Mouse (Mus musculus): ENCODE data around the gene Mical3. TPM values are rescaled to one million over a fixed set of nuclear protein-coding genes. Genes with fewer than 3 reads are reported as not detected.
A peak's percentile ranks its signal among the peaks of the same experiment; 100 is the strongest.

The Mical3 gene
- total RNA-seq, 2 experiments from 2014 or later, result 159 to 168 TPM

GRCm38 (mm10) chr6:120982314-120982713, 148.5 kb downstream of the Mical3 start:
- ATAC-seq (replicated peaks; ENCODE audit: low FRiP score, poor library complexity, severe bottlenecking), result no peak

DNA sequence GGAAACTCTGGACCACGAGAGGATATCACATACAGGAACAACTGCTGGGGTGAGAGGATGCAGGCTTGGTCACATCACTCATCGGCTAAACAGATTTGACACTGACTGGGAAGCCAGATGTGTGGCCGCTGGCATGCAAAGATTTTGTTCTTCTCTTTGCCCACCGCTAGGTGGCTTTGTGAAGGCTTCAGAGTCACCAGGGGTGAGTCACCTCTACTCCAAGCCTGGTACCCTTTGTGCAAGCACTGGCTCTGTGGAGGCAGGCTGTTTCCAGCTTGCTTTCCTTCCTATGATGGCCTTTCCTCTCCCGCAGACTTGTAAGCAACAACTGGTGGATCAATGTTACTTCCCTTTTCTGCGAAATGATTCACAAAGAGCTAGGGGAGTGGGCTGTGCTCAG, 149.3 kb downstream of the Mical3 start:
- no peak for ATAC-seq (replicated peaks; ENCODE audit: low FRiP score, poor library complexity, severe bottlenecking)

- no peak for ATAC-seq (replicated peaks; ENCODE audit: low FRiP score, poor library complexity, severe bottlenecking)
These were observed 152.7 kb downstream of the Mical3 start for GRCm38 (mm10) chr6:120978019-120978621.

- ATAC-seq (replicated peaks; ENCODE audit: low FRiP score, poor library complexity, severe bottlenecking), result no peak
These were observed 153.8 kb downstream of the Mical3 start for GRCm38 (mm10) chr6:120976991-120977390.

GRCm38 (mm10) chr6:120976097-120976496, 154.7 kb downstream of the Mical3 start:
- ATAC-seq (replicated peaks; ENCODE audit: low FRiP score, poor library complexity, severe bottlenecking), result no peak

DNA sequence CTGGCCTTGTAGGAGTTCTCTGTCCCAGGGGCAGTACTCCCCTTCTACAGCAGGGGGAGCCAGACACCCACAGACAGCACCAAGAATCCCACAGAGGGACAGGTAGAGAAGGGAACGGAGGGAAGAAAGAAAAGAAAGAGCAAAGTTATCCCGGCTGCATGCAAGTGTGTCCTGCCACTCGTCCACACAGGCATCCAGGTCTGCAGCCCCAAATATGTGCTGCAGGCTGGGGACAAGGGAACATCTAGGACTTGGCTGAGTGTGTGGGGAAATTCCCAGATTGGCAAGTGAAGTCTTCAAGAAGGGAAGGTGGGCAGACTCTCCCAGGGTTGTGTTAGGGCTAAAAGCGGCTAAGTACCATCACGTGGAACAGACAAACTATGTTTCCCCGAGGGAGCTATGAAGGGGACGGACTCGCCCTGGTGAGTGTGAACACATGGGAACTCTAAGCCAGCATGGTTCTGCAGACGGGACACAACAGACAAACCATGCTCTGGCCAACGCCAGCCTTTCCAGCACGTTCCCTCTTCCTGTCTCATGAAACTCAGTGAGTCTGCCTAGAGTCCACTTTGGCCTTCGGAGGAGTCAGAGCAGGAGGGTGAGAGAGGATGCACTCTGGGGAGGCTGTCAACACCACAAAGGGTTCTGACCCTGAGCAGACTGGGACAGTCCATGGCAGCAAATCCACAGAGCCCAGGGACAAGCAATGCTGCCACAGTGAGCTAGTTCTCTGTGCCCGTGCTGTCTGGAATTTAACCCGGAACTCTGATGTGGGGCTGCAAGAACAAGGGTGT, 158.8 kb downstream of the Mical3 start:
- ATAC-seq (replicated peaks; ENCODE audit: low FRiP score, poor library complexity, severe bottlenecking), result peak; percentile 89

DNA sequence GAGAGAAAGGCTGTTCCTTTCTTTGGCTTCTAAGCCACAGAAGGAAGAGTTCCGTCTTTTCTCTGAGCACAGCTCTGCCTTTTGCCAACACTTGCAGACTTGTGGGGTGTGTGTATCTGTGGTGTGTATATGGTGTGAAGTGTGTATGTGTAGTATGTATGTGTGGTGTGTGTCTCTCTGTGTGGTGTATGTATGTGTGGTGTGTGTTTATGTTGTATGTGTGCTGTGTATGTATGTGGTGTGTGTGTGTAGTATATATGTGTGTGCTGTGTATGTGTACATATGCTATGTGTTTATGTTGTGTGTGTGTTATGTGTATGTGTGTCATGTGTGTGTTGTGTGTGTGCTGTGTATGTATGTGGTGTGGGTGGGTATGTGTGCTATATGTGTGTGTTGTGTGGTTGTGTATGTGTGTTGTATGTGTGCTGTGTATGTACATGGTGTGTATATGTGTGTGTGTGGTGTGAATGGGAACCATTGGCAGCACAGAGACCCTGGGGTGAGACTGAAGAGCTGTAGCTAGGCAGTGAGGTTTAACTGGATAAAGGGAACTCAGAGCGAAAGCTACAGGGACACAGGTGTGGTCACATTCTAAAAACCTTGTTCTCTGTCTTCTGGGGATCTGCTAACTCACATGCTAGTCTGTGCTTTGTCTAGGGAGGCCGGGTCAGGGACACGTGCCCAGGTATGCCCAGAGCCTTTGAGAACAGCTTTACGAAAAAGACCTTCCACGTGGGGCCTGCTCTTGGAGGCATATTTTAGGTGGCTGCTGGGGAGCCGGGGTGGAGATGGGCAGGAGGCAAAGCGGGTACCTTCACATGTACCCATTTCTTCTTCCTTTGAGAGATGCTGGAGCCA, 159.6 kb downstream of the Mical3 start:
- ATAC-seq (replicated peaks; ENCODE audit: low FRiP score, poor library complexity, severe bottlenecking), result 0 out of 2 replicates have a peak, but pooled peaks have one; percentile 11

DNA sequence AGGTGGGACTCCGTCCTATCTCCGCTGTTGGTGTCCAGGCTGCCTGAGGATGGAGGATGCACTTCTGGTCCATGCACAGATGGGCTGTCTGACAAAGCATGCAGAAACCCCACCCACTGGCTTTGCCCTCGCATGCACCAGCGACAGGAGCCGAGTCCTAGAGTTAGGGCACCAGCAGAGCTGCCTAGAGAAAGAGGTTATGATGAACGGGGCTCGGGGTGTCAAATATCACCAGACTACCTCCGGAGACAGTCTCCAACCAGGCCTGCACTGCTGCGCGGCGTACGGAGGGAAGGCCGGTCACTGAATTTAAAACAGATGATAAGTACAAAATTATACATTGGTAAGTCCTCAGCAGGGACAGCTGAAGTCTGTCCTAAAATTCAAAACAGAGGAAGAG, 165.0 kb downstream of the Mical3 start:
- no peak for ATAC-seq (replicated peaks; ENCODE audit: low FRiP score, poor library complexity, severe bottlenecking)

- no peak for ATAC-seq (replicated peaks; ENCODE audit: low FRiP score, poor library complexity, severe bottlenecking)
These were observed 166.6 kb downstream of the Mical3 start for GRCm38 (mm10) chr6:120964179-120964578.

DNA sequence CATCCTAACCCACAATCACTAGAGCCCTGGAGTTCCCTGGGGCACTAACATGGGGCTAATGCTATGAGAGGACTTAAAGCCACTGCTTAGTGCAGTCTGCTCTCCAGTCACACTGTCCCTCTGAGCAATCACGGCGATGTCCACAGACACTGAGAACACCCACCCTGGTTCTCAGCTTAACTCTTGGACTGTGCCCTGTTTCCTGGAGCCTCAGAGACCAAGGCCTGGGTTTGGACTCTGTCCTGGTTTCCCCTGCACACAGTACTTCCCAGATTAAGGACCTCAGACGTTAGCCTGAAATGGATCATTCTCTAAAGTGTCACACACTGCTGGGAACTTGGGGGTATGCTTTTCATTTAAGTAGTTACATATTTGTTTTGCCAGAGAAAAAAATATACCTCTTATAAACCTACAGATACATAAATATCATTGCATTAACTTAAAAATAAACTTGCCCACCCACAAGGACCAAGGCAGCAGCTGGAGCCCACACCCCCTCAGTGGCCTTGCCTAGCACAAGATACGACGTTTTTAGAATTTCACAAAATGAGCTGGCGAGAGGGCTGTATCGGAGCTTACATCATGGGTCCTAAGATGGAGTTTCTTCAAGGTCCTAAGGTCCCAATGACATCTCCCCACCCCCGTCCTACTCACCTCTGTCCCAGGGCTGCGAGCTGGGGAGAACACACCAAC, 170.3 kb downstream of the Mical3 start:
- ATAC-seq (replicated peaks; ENCODE audit: low FRiP score, poor library complexity, severe bottlenecking), result no peak

- peak; percentile 39 for ATAC-seq (replicated peaks; ENCODE audit: low FRiP score, poor library complexity, severe bottlenecking)
These were observed 173.5 kb downstream of the Mical3 start for GRCm38 (mm10) chr6:120957331-120957730.

DNA sequence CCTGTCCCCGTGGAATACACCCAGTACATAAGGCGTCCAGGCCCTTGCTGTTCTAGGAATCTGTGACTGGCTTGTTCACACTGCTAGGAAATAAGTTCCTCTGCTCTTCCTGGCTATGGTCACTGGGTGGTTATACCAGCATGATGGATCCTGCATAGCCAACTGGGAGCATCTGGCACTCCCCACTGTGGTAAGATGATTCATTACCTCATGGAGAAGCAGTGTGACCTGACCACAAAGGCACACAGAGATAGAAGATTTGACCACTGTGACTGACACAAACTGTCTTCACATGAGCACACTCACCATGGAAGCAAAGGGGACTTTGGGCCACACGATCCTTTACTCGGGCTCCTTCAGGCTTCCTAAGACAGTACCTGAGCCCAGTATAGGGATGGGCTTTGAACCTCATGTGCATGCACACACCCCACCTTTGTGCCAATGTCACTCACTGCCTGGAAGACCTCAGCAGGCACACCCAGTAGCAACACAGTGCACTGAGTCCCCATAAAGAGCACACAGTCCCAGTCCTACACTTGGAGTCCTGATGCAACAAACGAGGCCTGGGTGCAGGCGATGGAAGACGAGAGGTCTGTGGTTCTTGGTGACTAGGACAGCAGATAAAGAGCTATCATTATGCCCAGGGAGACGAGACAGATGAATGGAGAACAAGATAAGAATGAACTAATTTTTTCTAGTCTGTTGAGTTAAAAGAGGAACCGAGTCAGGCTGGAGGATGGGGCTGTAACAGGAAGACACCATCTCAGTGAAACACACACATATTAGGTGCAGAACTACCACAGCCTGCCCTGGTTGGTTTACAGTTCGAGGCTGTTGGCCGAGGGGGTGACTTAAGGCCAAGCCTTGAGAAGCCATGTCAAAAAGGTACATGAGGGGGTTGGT, 174.3 kb downstream of the Mical3 start:
- peak; percentile 82 for ATAC-seq (replicated peaks; ENCODE audit: low FRiP score, poor library complexity, severe bottlenecking)

GRCm38 (mm10) chr6:120955215-120955614, 175.6 kb downstream of the Mical3 start:
- no peak for ATAC-seq (replicated peaks; ENCODE audit: low FRiP score, poor library complexity, severe bottlenecking)

- ATAC-seq (replicated peaks; ENCODE audit: low FRiP score, poor library complexity, severe bottlenecking), result no peak
These were observed 176.6 kb downstream of the Mical3 start for GRCm38 (mm10) chr6:120954241-120954640.

GRCm38 (mm10) chr6:120952475-120952874, 178.3 kb downstream of the Mical3 start:
- no peak for ATAC-seq (replicated peaks; ENCODE audit: low FRiP score, poor library complexity, severe bottlenecking)

GRCm38 (mm10) chr6:120951311-120951710, 179.5 kb downstream of the Mical3 start:
- no peak for ATAC-seq (replicated peaks; ENCODE audit: low FRiP score, poor library complexity, severe bottlenecking)

DNA sequence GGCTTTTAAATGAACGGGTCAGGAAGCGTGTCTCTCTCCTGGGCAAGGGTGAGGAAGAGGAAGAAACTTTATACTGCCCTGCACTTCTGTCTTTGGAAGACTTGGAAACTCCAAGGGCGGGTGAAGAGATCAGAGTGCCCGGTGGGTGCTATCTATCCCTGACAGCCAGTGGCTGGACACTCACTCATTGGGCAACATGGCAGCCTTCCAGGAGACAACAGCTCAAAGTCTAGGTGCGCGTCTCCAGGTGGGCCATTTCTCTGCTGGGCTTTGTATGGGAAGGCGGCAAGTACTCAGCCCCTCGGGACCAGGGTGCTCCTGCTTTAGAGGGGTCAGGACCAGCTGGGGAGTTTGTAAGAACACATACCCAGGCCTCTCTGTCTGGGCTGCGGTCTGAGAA, 185.3 kb downstream of the Mical3 start:
- no peak for ATAC-seq (replicated peaks; ENCODE audit: low FRiP score, poor library complexity, severe bottlenecking)

DNA sequence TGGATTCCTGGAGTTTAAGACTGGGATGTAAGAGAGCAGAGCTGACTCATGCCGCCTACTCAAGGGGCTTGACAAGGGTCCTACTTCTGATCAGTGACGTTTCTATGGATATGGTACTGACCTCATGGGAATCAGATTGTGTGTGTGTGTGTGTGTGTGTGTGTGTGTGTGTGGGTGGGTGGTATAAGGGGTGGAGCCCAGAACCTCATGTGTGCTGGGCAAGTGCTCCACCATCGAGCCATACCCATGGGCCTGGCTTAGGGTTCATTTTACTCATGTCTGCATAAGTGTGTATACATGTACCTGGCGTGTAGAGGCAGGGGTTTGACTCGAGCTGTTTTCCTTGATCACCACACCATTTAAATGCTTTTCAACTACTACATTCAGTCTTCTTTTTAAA, 186.8 kb downstream of the Mical3 start:
- no peak for ATAC-seq (replicated peaks; ENCODE audit: low FRiP score, poor library complexity, severe bottlenecking)

GRCm38 (mm10) chr6:120943551-120943950, 187.2 kb downstream of the Mical3 start:
- no peak for ATAC-seq (replicated peaks; ENCODE audit: low FRiP score, poor library complexity, severe bottlenecking)

All from erythroid progenitor cell, adult 5-6 weeks (primary cell).